9 mouse cellular contexts compared by ENCODE assay signal in genomic region chr13:98504661-98505488, GRCm38 (mm10). TPM values are rescaled to one million over a fixed set of nuclear protein-coding genes. Genes with fewer than 3 reads are reported as not detected.
DNase-seq lines count a peak whose midpoint lies in the region; ATAC-seq and TF ChIP-seq lines count a peak whose summit lies in the region.
"Had no signal": no experiment of that assay in that cellular context is flagged by ENCODE, and none has a peak within 500 bp of the region (broad histone marks: within the 10 kb centered on the region; RNA-seq: fewer than 3 reads in every experiment).

No protein-coding gene starts in this region.

- TF ChIP-seq CTCF in layer of hippocampus, adult 2 months (conservative IDR thresholded peaks at IDR 0.05): no peak

- no peaks in the 10 kb centered on the region for H3K9me3 ChIP-seq in liver, embryonic 11.5 days (ENCODE audit: control insufficient read depth, low read length)
- no peaks in the 10 kb centered on the region for H3K9me3 ChIP-seq in embryonic facial prominence, embryonic 12.5 days
- no peaks in the 10 kb centered on the region for H3K9me3 ChIP-seq in hindbrain, embryonic 14.5 days (ENCODE audit: control insufficient read depth, low read length)

- H3K4me1 ChIP-seq in liver, embryonic 11.5 days (replicated peaks; ENCODE audit: control insufficient read depth, insufficient read depth, low read length): 0 out of 2 replicates have a peak, but pooled peaks cover 3% of the 10 kb centered on the region
- peaks cover 26% of the 10 kb centered on the region for H3K4me1 ChIP-seq in embryonic facial prominence, embryonic 12.5 days
- peaks cover 8% of the 10 kb centered on the region; the same call in 1 of the 2 replicates for H3K4me1 ChIP-seq in hindbrain, embryonic 14.5 days (replicated peaks; ENCODE audit: control insufficient read depth, insufficient read depth, low read length)

- peak; percentile 46 for DNase-seq in liver, embryonic 11.5 days (ENCODE audit: low spot score)
- no peak for DNase-seq in liver
- DNase-seq in hindbrain, embryonic 14.5 days (ENCODE audit: low spot score): no peak
- no peak for DNase-seq in spleen, postnatal 10 days (ENCODE audit: low spot score in 2 of 2)
- DNase-seq in layer of hippocampus, adult 2 months (ENCODE audit: low spot score in 2 of 2): no peak
- no peak for DNase-seq in cerebellum, adult 9-11 months

- peak overlapping the region; percentile 36 for H3K4me3 ChIP-seq in liver, embryonic 11.5 days (ENCODE audit: low read depth, low read length)
- peak overlapping the region; percentile 43 for H3K4me3 ChIP-seq in embryonic facial prominence, embryonic 12.5 days
- H3K4me3 ChIP-seq in hindbrain, embryonic 14.5 days (replicated peaks; ENCODE audit: low read length): peak overlapping the region; percentile 23
- H3K4me3 ChIP-seq in layer of hippocampus, adult 2 months: no peak overlapping the region

- WGBS in liver, embryonic 11.5 days: under 1% methylated on average over 47 of the region's 51 CpGs
- under 1% methylated on average over 35 of the region's 51 CpGs for WGBS in embryonic facial prominence, embryonic 12.5 days
- 1% methylated on average over 47 of the region's 51 CpGs for WGBS in hindbrain, embryonic 14.5 days

- no peak for ATAC-seq in liver, embryonic 11.5 days (replicated peaks; ENCODE audit: low FRiP score)
- ATAC-seq in embryonic facial prominence, embryonic 12.5 days (ENCODE audit: insufficient number of reproducible peaks, insufficient read depth, low FRiP score, low TSS enrichment): peak; percentile 88
- peak; percentile 53 for ATAC-seq in hindbrain, embryonic 14.5 days (ENCODE audit: low FRiP score)
- 0 out of 2 replicates have a peak, but pooled peaks have one; percentile 11 for ATAC-seq in megakaryocyte progenitor cell, adult 5-6 weeks (replicated peaks; ENCODE audit: poor library complexity)

- H3K27ac ChIP-seq in liver, embryonic 11.5 days (ENCODE audit: low read depth, low read length): no peak overlapping the region
- H3K27ac ChIP-seq in embryonic facial prominence, embryonic 12.5 days: peak overlapping the region; percentile 96
- no peak overlapping the region for H3K27ac ChIP-seq in hindbrain, embryonic 14.5 days
- no peak overlapping the region for H3K27ac ChIP-seq in layer of hippocampus, adult 2 months

- H3K4me2 ChIP-seq in liver, embryonic 11.5 days: peak overlapping the region; percentile 62
- H3K4me2 ChIP-seq in embryonic facial prominence, embryonic 12.5 days (replicated peaks): peak overlapping the region; percentile 83
- peak overlapping the region; percentile 47 for H3K4me2 ChIP-seq in hindbrain, embryonic 14.5 days (replicated peaks)

- no peaks in the 10 kb centered on the region for H3K36me3 ChIP-seq in liver, embryonic 11.5 days (ENCODE audit: control insufficient read depth, insufficient read depth, low read length)
- no peaks in the 10 kb centered on the region for H3K36me3 ChIP-seq in embryonic facial prominence, embryonic 12.5 days
- no peaks in the 10 kb centered on the region for H3K36me3 ChIP-seq in hindbrain, embryonic 14.5 days (replicated peaks; ENCODE audit: control insufficient read depth, insufficient read depth)

- H3K9ac ChIP-seq in liver, embryonic 11.5 days (ENCODE audit: low read depth, low read length): no peak overlapping the region
- peak overlapping the region; percentile 53 for H3K9ac ChIP-seq in embryonic facial prominence, embryonic 12.5 days
- peak overlapping the region; percentile 11; the same call in 1 of the 2 replicates for H3K9ac ChIP-seq in hindbrain, embryonic 14.5 days

- peaks cover 90% of the 10 kb centered on the region for H3K27me3 ChIP-seq in liver, embryonic 11.5 days (replicated peaks; ENCODE audit: control insufficient read depth, insufficient read depth, low read length)
- H3K27me3 ChIP-seq in embryonic facial prominence, embryonic 12.5 days: peaks cover 41% of the 10 kb centered on the region
- H3K27me3 ChIP-seq in hindbrain, embryonic 14.5 days (ENCODE audit: control insufficient read depth, insufficient read depth, low read length): peaks cover 87% of the 10 kb centered on the region

RNA-seq across cellular contexts. Expression of gene Gm10320, which starts 13.1 kb away (rescaled TPM):
- polyA plus RNA-seq in liver, embryonic 11.5 days (2014; fragmentation: Nextera tagmentation; extraction: Ambion mirVana): 1.9 and 2.0 TPM in 2 replicates
- 0.76 and 1.2 TPM in 2 replicates for polyA plus RNA-seq in embryonic facial prominence, embryonic 12.5 days (2016; fragmentation: Nextera tagmentation; extraction: Ambion mirVana)
- 1.2 and 1.3 TPM in 2 replicates for polyA plus RNA-seq in hindbrain, embryonic 14.5 days (2014; fragmentation: Nextera tagmentation; extraction: Ambion mirVana)
- total RNA-seq in megakaryocyte progenitor cell, adult 5-6 weeks (2015): 14.4 and 15.0 TPM in 2 replicates
- total RNA-seq in megakaryocyte progenitor cell, adult 5-6 weeks (2017): 0.54 and 1.7 TPM in 2 replicates
- total RNA-seq in layer of hippocampus, adult 2 months (2021): not detected
- total RNA-seq: heart, postnatal 14 days had no signal
